Mouse (Mus musculus): ENCODE measurements around the gene Mob3b.

Gene Mob3b

GRCm38 (mm10) chr4:34996616-34997015 lies 160.7 kb downstream of the Mob3b start:
- no peaks in the 10 kb centered on the region for H3K36me3 ChIP-seq (ENCODE audit: insufficient read depth, low read length)
- H3K9me3 ChIP-seq (ENCODE audit: low read length), result no peaks in the 10 kb centered on the region
- H3K27me3 ChIP-seq (ENCODE audit: insufficient read depth, low read length), result 0 out of 2 replicates have a peak, but pooled peaks cover 2% of the 10 kb centered on the region
- H3K4me3 ChIP-seq (replicated peaks; ENCODE audit: low read length), result no peak overlapping the region
- no peak for TF ChIP-seq CTCF (conservative IDR thresholded peaks at IDR 0.05; ENCODE audit: low read length)
- TF ChIP-seq NANOG (IDR thresholded peaks at IDR 0.05; ENCODE audit: borderline replicate concordance, low read length), result no peak
- TF ChIP-seq POU5F1 (IDR thresholded peaks at IDR 0.05; ENCODE audit: borderline replicate concordance, low read length), result no peak
- H3K4me1 ChIP-seq (replicated peaks; ENCODE audit: low read depth, low read length), result peaks cover 18% of the 10 kb centered on the region

- Histone ChIP-seq H3K4me3 (replicated peaks; ENCODE audit: low read length) (no peak overlapping the region), H3K4me1 (replicated peaks; ENCODE audit: low read depth, low read length) (peaks cover 21% of the 10 kb centered on the region), H3K36me3 (ENCODE audit: insufficient read depth, low read length) (no peaks in the 10 kb centered on the region), H3K9me3 (ENCODE audit: low read length) (no peaks in the 10 kb centered on the region), H3K27me3 (ENCODE audit: insufficient read depth, low read length) (0 out of 2 replicates have a peak, but pooled peaks cover 2% of the 10 kb centered on the region)
- no peak for TF ChIP-seq POU5F1 (IDR thresholded peaks at IDR 0.05; ENCODE audit: borderline replicate concordance, low read length)
- no peak for TF ChIP-seq CTCF (conservative IDR thresholded peaks at IDR 0.05; ENCODE audit: low read length)
- no peak for TF ChIP-seq NANOG (IDR thresholded peaks at IDR 0.05; ENCODE audit: borderline replicate concordance, low read length)
Observed at GRCm38 (mm10) chr4:34993639-34993975, 163.7 kb downstream of the Mob3b start.

GRCm38 (mm10) chr4:34992866-34993638 lies 164.2 kb downstream of the Mob3b start:
- H3K4me3 ChIP-seq (replicated peaks; ENCODE audit: low read length), result no peak overlapping the region
- TF ChIP-seq NANOG (IDR thresholded peaks at IDR 0.05; ENCODE audit: borderline replicate concordance, low read length) (no peak), POU5F1 (IDR thresholded peaks at IDR 0.05; ENCODE audit: borderline replicate concordance, low read length) (no peak), CTCF (conservative IDR thresholded peaks at IDR 0.05; ENCODE audit: low read length) (no peak)
- H3K27me3 ChIP-seq (ENCODE audit: insufficient read depth, low read length), result 0 out of 2 replicates have a peak, but pooled peaks cover 2% of the 10 kb centered on the region
- H3K36me3 ChIP-seq (ENCODE audit: insufficient read depth, low read length), result no peaks in the 10 kb centered on the region
- H3K9me3 ChIP-seq (ENCODE audit: low read length), result no peaks in the 10 kb centered on the region
- H3K4me1 ChIP-seq (replicated peaks; ENCODE audit: low read depth, low read length), result peaks cover 21% of the 10 kb centered on the region

- H3K36me3 ChIP-seq (ENCODE audit: insufficient read depth, low read length), result no peaks in the 10 kb centered on the region
- 0 out of 2 replicates have a peak, but pooled peaks cover 2% of the 10 kb centered on the region for H3K27me3 ChIP-seq (ENCODE audit: insufficient read depth, low read length)
- H3K4me3 ChIP-seq (replicated peaks; ENCODE audit: low read length), result no peak overlapping the region
- peaks cover 21% of the 10 kb centered on the region for H3K4me1 ChIP-seq (replicated peaks; ENCODE audit: low read depth, low read length)
- TF ChIP-seq NANOG (IDR thresholded peaks at IDR 0.05; ENCODE audit: borderline replicate concordance, low read length) (no peak), CTCF (conservative IDR thresholded peaks at IDR 0.05; ENCODE audit: low read length) (no peak), POU5F1 (IDR thresholded peaks at IDR 0.05; ENCODE audit: borderline replicate concordance, low read length) (no peak)
- H3K9me3 ChIP-seq (ENCODE audit: low read length), result no peaks in the 10 kb centered on the region
Observed at GRCm38 (mm10) chr4:34991891-34992865, 165.1 kb downstream of the Mob3b start.

GRCm38 (mm10) chr4:34991116-34991515 lies 166.2 kb downstream of the Mob3b start:
- peaks cover 13% of the 10 kb centered on the region for H3K4me1 ChIP-seq (replicated peaks; ENCODE audit: low read depth, low read length)
- H3K27me3 ChIP-seq (ENCODE audit: insufficient read depth, low read length), result 0 out of 2 replicates have a peak, but pooled peaks cover 2% of the 10 kb centered on the region
- no peaks in the 10 kb centered on the region for H3K9me3 ChIP-seq (ENCODE audit: low read length)
- TF ChIP-seq NANOG (IDR thresholded peaks at IDR 0.05; ENCODE audit: borderline replicate concordance, low read length) (no peak), CTCF (conservative IDR thresholded peaks at IDR 0.05; ENCODE audit: low read length) (no peak), POU5F1 (IDR thresholded peaks at IDR 0.05; ENCODE audit: borderline replicate concordance, low read length) (no peak)
- no peak overlapping the region for H3K4me3 ChIP-seq (replicated peaks; ENCODE audit: low read length)
- H3K36me3 ChIP-seq (ENCODE audit: insufficient read depth, low read length), result no peaks in the 10 kb centered on the region

- H3K4me1 ChIP-seq (replicated peaks; ENCODE audit: low read depth, low read length), result peaks cover 12% of the 10 kb centered on the region; the same call in 1 of the 2 replicates
- no peaks in the 10 kb centered on the region for H3K36me3 ChIP-seq (ENCODE audit: insufficient read depth, low read length)
- H3K27me3 ChIP-seq (ENCODE audit: insufficient read depth, low read length), result 0 out of 2 replicates have a peak, but pooled peaks cover under 1% of the 10 kb centered on the region
- no peak for TF ChIP-seq NANOG (IDR thresholded peaks at IDR 0.05; ENCODE audit: borderline replicate concordance, low read length)
- no peak for TF ChIP-seq POU5F1 (IDR thresholded peaks at IDR 0.05; ENCODE audit: borderline replicate concordance, low read length)
- no peak for TF ChIP-seq CTCF (conservative IDR thresholded peaks at IDR 0.05; ENCODE audit: low read length)
- no peaks in the 10 kb centered on the region for H3K9me3 ChIP-seq (ENCODE audit: low read length)
- H3K4me3 ChIP-seq (replicated peaks; ENCODE audit: low read length), result no peak overlapping the region
Observed at GRCm38 (mm10) chr4:34990659-34991058, 166.6 kb downstream of the Mob3b start.

- Histone ChIP-seq H3K4me3 (replicated peaks; ENCODE audit: low read length) (no peak overlapping the region), H3K9me3 (ENCODE audit: low read length) (no peaks in the 10 kb centered on the region), H3K4me1 (replicated peaks; ENCODE audit: low read depth, low read length) (peaks cover 3% of the 10 kb centered on the region; the same call in 1 of the 2 replicates), H3K27me3 (ENCODE audit: insufficient read depth, low read length) (no peaks in the 10 kb centered on the region), H3K36me3 (ENCODE audit: insufficient read depth, low read length) (no peaks in the 10 kb centered on the region)
- TF ChIP-seq CTCF (conservative IDR thresholded peaks at IDR 0.05; ENCODE audit: low read length) (no peak), NANOG (IDR thresholded peaks at IDR 0.05; ENCODE audit: borderline replicate concordance, low read length) (no peak), POU5F1 (IDR thresholded peaks at IDR 0.05; ENCODE audit: borderline replicate concordance, low read length) (no peak)
Observed at GRCm38 (mm10) chr4:34987568-34987967, 169.7 kb downstream of the Mob3b start.

GRCm38 (mm10) chr4:34987109-34987508 lies 170.2 kb downstream of the Mob3b start:
- Histone ChIP-seq H3K27me3 (ENCODE audit: insufficient read depth, low read length) (no peaks in the 10 kb centered on the region), H3K4me1 (replicated peaks; ENCODE audit: low read depth, low read length) (peaks cover 3% of the 10 kb centered on the region; the same call in 1 of the 2 replicates), H3K4me3 (replicated peaks; ENCODE audit: low read length) (no peak overlapping the region), H3K36me3 (ENCODE audit: insufficient read depth, low read length) (no peaks in the 10 kb centered on the region), H3K9me3 (ENCODE audit: low read length) (no peaks in the 10 kb centered on the region)
- TF ChIP-seq CTCF (conservative IDR thresholded peaks at IDR 0.05; ENCODE audit: low read length) (no peak), NANOG (IDR thresholded peaks at IDR 0.05; ENCODE audit: borderline replicate concordance, low read length) (no peak), POU5F1 (IDR thresholded peaks at IDR 0.05; ENCODE audit: borderline replicate concordance, low read length) (no peak)
